Mouse (Mus musculus) CD4-positive naive resting alpha-beta T cell, adult 57 days (primary cell): ENCODE results near the gene Tm9sf3. TPM values are rescaled to one million over a fixed set of nuclear protein-coding genes. Genes with fewer than 3 reads are reported as not detected.

Experiments
- total RNA-seq: library from RNA; stranded (reverse); gene quantifications from one replicate; pipeline ENCODE4 v1.2.4, GENCODE M21; 2023

The Tm9sf3 gene
- 89.3 TPM for total RNA-seq

GRCm38 (mm10) chr19:41263630-41264295 is at the start of gene Tm9sf3:
Gene Tm9sf3, minus strand, starts transcription at chr19:41263997.

GRCm38 (mm10) chr19:41206811-41207344 is 56.9 kb downstream of the Tm9sf3 start, which contains the start of gene Tll2:
Gene Tll2, minus strand, starts transcription at chr19:41206835.

Other genes starting within 250 kb of the Tm9sf3 start
- gene Dntt, start 234.7 kb downstream of the Tm9sf3 start, total RNA-seq, result 2.0 TPM
- gene Opalin, start 186.9 kb downstream of the Tm9sf3 start, total RNA-seq, result not detected
- gene Tll2, start 57.2 kb downstream of the Tm9sf3 start, total RNA-seq, result not detected
- 13.9 TPM for gene Pik3ap1, start 121.1 kb upstream of the Tm9sf3 start, total RNA-seq
- gene Lcor, start 218.6 kb upstream of the Tm9sf3 start, total RNA-seq, result 30.7 TPM